Mouse (Mus musculus) adrenal gland, postnatal 4 days (tissue): Measurements from ENCODE around the gene Gm815. TPM values are rescaled to one million over a fixed set of nuclear protein-coding genes. Genes with fewer than 3 reads are reported as not detected.

Experiments
- DNase-seq, 2 experiments: peaks; one replicate each; pipeline ENCODE4 v3.0.0; 2021 to 2022; ENCODE audit warnings: low spot score in 2 of 2, mixed read lengths in 2 of 2
- total RNA-seq, 2 experiments: library from RNA; stranded (reverse); gene quantifications; 2 replicates each; pipeline ENCODE4 v1.2.3; 2021

Gene Gm815
- total RNA-seq, 2 experiments from 2014 or later: not detected

GRCm38 (mm10) chr19:26877180-26877775, 8.4 kb upstream of the Gm815 start:
- no peak for DNase-seq

- no peak for DNase-seq
Measured at GRCm38 (mm10) chr19:26879856-26880255, 5.8 kb upstream of the Gm815 start.

- no peak for DNase-seq
Measured at GRCm38 (mm10) chr19:26881866-26882427, 3.7 kb upstream of the Gm815 start.

GRCm38 (mm10) chr19:26888171-26888570, 2.5 kb downstream of the Gm815 start:
- DNase-seq: no peak

GRCm38 (mm10) chr19:26891306-26891964, 5.8 kb downstream of the Gm815 start:
- no peak for DNase-seq

- DNase-seq: no peak
Measured at GRCm38 (mm10) chr19:26892861-26893260, 7.2 kb downstream of the Gm815 start.

GRCm38 (mm10) chr19:26902162-26902561, 16.5 kb downstream of the Gm815 start:
- no peak for DNase-seq

GRCm38 (mm10) chr19:26914245-26914644, 28.6 kb downstream of the Gm815 start:
- no peak for DNase-seq

GRCm38 (mm10) chr19:26920816-26921215, 35.1 kb downstream of the Gm815 start:
- DNase-seq: no peak

GRCm38 (mm10) chr19:26930295-26931283, 44.9 kb downstream of the Gm815 start:
- DNase-seq: no peak

GRCm38 (mm10) chr19:26934186-26934585, 48.5 kb downstream of the Gm815 start:
- DNase-seq: no peak
